Mouse (Mus musculus): ENCODE results near the gene Tet1.
"Not testable (repeated sequence)": the region's sequence is repeated elsewhere in the genome, so short reads cannot be mapped to it uniquely, and the experiment has no call there.

Gene Tet1

GRCm38 (mm10) chr10:62908896-62909295 is at the start of gene Tet1:
TSS of gene Tet1 (minus strand) at chr10:62908996.
- DNase-seq (ENCODE audit: low spot score): not testable (repeated sequence)

- DNase-seq (ENCODE audit: low spot score): no peak
These were observed 39.8 kb upstream of the Tet1 start for GRCm38 (mm10) chr10:62948551-62948950.

GRCm38 (mm10) chr10:62946738-62947471 is 38.1 kb upstream of the Tet1 start, which contains the start of gene Dna2:
TSS of gene Dna2 (plus strand) at chr10:62947026.
- DNase-seq (ENCODE audit: low spot score): peak; percentile 77

DNA sequence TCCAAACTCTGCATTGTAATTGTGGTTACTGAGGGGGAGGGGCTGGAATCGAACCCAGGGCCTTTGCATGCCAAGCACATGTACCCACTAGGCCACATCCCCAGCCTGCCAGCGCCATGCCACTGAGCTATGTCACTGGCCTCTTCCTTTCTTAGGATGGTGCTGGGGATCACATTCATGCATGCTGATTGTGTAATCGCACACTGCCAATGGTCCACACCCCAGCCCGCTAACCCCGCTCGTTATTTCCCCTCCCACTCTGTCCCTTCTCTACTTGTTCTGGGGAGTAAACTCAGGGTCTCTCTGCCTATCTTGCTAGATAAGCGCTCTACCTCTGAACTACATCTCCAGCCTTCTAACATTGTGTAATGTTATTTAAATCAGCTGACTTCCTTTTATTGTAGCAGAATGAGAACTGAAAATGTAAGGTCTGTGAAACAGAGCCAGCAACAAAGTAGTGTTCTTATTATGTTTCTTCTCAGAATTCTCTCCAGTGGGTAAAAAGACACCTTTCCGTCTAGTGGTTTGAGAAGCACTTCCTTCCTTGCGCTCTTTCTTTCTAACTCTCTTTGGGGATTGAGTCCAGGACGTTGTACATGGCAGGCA is 36.3 kb upstream of the Tet1 start:
- no peak for DNase-seq (ENCODE audit: low spot score)

DNA sequence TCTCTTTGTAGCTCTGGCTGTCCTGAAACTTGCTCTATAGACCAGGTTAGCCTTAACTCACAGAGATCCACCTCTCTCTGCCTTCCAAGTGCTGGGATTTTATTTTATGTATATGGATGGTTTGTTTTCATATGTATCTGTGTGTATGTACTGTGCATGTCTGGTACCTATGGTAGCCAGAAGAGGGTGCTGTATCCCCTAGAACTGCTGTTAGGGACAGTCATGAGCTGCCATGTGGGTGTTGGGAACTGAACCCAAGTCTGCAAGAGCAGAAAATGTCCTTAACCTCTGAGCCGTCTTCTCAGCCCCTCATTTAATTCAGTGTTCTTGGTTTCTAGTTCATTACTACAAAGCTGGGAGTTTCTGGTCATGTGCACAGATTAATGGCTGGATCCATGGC is 23.6 kb upstream of the Tet1 start:
- no peak for DNase-seq (ENCODE audit: low spot score)

DNA sequence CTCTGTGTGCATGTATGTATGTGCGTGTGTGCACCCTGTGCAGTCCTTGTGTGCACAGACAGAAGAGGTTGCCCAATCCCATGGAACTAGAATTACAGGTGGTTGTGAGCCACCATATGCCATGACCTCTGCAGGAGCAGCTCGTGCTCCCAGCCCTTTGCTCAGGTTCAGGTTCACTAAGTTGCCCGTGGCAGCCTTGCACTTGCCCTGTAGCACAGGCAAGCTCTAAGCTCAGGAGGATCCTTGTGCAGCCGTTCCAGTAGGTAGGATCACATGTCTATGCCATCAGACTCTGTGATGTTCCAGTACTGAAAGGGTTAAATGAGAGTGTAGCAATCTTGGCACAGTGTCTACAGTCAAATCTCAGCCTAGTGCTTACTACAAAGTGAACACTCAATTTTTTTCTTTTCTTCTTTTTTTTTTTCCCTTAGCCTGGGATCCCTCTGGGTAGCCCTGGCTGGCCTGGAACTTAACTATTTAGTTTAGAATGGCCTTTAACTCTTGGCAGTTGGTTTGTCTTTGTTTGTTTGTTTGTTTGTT is 15.4 kb upstream of the Tet1 start:
- no peak for DNase-seq (ENCODE audit: low spot score)

DNA sequence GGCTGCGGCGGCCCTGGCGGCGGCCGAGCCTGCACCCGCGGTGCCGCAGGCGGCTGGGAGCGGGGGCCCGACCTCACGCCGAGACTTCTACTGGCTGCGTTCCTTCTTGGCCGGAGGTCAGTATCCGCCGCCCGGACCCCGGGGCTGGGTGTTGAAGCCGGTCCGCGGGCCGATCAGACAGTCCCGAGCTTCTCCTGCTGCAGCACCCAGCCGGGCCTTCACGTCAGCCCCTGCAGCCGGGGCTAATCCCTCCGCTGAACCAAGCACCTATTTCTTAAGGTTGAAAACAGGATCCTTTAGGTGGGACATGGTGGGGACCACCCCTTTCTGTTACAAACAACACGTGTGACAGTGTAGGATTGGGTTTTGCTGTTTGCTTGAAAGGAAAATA is 12.0 kb upstream of the Tet1 start:
- no peak for DNase-seq (ENCODE audit: low spot score)

DNA sequence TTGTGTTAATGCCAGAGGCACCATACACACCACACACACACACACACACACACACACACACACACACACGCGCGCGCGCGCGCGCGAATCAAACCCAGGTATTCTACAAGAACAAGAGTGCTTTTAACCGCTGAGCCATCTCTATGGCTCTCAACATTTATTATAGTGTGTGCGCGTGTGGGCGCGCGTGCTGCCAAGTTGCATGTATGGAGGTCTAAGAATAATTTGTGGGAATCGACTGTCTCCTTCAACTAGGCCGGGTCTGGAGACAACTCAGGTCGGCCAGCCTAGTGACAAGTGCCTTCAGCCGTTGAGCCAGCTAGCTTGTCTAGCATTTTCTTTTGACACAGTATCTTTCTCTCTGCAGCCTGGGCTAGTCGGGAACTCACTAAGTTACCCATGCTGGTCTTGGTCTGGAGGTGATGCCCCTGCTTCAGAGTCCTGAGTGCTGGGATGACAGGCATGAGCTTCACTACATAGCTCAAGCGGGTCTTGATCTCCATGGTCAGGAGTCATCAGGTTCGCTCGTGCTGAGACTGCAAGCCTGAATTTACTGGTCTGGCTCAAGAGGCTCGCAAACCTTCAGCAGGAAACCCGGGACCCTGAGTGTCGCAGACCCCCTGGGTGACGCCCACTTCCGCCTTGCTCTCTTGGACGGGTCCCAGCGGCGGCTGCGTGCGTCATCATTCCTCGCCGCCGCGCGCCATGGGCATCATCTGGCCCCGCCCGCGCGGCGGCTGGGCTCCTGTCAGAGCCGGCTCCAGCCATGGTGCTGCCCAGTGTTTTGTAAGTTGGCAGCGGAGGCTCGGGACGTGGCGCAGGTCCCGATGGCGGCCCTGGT is 11.3 kb upstream of the Tet1 start, which contains the start of gene Slc25a16:
TSS of gene Slc25a16 (plus strand) at position 709 of the 841 bp plus-strand sequence.
- peak; percentile 96 for DNase-seq (ENCODE audit: low spot score)

GRCm38 (mm10) chr10:62918985-62919384 is 10.2 kb upstream of the Tet1 start:
- DNase-seq (ENCODE audit: low spot score): no peak

DNA sequence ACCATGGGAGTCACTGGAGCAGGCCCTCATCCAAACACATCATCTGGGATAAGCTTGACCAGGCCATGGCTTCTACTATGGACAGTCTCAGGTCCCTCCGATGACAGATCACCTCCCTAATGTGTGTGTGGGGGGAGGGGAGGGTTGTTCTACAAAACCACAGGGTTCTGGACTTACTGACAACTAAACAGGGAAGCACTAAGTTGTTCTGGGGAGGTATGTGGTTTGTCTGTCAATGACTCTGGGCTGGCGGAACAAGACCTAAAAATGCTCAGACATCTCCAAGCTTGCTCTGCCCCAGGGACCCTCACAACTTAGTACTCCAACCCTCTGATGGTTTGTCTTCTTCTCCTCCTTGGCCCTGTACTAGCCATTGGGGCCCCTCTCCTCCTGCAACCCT is 2.3 kb upstream of the Tet1 start:
- DNase-seq (ENCODE audit: low spot score): no peak

DNA sequence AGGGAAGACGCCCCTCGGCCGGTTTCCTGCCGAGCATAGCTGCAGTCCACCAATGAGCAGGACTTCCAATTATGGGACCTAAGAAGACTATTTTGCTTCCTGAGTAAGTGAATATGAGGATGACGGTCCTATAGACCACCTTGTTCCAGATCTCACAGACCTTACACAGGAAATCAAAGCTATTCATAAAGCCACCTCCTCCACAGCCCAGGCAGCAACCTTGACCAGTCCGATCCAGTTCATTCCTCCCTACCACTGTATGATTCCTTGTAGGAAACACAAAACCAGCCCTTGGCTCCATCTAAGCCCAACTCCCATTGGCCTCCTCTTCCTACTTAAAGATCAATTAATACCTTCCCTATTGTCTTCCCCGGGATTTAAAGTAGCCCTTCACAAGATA is 2.5 kb downstream of the Tet1 start:
- no peak for DNase-seq (ENCODE audit: low spot score)

GRCm38 (mm10) chr10:62902829-62903228 is 6.0 kb downstream of the Tet1 start:
- DNase-seq (ENCODE audit: low spot score): no peak

- DNase-seq (ENCODE audit: low spot score): no peak
These were observed 7.0 kb downstream of the Tet1 start for GRCm38 (mm10) chr10:62901826-62902225.

- no peak for DNase-seq (ENCODE audit: low spot score)
These were observed 8.7 kb downstream of the Tet1 start for GRCm38 (mm10) chr10:62900144-62900543.

- no peak for DNase-seq (ENCODE audit: low spot score)
These were observed 10.7 kb downstream of the Tet1 start for GRCm38 (mm10) chr10:62898061-62898460.

DNA sequence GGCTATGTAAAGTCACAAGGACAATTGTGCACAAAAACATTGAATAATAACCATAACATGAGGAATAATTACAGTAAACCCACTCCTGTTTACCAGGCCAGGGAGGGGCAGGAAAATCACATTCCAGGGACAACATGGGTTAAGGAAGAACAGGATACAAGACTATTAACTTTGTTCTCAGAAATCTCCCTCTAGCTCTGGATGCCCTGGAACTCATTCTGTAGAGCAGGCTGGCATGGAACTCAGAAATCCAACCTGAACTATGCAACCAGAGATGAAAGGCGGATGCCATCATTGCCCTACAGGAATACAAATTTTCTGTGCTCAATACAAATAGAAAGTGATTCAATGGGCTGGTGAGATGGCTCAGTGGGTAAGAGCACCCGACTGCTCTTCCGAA is 11.4 kb downstream of the Tet1 start:
- no peak for DNase-seq (ENCODE audit: low spot score)

DNA sequence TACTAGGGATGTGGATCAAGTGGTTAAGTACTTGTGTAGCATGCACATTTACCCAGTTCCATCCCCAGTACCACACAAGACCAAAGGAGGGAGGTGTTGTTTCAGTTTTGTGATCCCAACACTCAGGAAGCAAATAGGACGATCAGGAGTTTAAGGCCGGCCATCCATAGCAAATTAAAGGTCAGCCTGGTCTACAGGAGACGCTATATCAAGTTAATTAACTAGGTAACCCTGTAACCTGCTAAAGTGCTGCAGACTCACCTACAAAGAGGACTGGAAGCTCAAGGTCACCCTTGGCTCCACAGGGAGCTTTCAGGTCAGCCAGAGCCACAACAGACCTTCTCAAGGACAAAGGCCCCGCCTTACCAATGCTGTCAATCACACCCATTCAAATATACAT is 12.0 kb downstream of the Tet1 start:
- no peak for DNase-seq (ENCODE audit: low spot score)

- DNase-seq (ENCODE audit: low spot score): no peak
These were observed 12.8 kb downstream of the Tet1 start for GRCm38 (mm10) chr10:62896035-62896434.

DNA sequence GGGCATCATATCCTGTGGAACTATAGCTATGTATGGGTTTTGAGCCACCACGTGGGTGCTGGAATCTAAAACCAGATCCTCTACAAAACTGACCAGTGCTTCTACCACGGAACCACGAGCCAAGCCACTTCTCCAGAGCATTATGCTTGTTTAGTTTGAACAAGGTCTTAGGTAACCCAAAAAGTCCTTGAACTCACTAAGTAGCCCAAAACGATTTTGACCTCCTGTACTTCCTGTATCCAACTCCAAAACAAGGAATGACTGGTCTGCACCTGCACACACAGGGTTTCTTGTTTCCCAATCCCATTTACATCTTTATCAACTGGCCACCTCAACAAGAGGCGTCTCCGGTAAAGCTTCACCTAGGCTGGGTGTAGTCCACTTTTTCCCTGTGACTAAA is 13.4 kb downstream of the Tet1 start:
- no peak for DNase-seq (ENCODE audit: low spot score)

DNA sequence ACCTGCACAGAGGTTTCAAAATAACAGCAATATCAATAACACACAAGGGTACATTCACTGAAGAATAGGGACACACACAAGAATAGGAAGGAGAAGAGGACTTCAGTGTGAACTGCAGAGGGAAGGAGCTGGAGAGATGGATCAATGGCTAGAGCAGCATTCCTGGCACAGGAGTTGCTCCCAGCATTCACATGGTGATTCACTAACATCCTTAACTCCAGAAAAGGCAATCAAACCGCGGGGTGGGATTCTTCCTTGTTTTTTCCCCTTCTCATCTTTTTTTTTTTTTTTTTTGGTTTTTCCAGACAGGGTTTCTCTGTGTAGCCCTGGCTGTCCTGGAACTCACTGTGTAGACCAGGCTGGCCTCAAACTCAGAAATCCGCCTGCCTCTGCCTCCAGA is 14.3 kb downstream of the Tet1 start:
- no peak for DNase-seq (ENCODE audit: low spot score)

DNA sequence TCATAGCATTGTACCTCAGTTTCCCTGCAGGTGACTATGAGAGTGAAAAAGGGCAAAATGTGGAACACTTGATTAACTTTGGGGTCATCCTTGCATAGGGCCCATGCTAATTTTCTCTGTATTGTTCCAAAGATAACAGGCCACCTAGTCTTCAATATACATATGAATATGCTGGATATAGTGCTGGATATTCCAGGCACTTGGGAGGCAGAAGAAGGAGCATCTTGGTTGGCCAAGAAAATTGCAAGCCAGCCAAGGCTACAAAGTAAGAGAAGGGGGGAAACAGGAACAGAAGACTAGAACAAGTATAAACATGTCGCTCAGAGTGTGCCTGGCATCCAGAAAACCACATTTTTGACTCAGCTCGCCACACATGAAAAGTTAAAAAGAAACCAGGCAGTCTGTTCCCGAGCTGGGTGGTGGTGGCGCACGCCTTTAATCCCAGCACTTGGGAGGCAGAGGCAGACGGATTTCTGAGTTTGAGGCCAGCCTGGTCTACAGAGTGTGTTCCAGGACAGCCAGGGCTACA is 15.4 kb downstream of the Tet1 start:
- DNase-seq (ENCODE audit: low spot score): no peak

GRCm38 (mm10) chr10:62892549-62893232 is 16.1 kb downstream of the Tet1 start:
- no peak for DNase-seq (ENCODE audit: low spot score)

Measured in testis, postnatal 10 days (tissue).